Mouse (Mus musculus) cortical plate, adult 2 months (tissue): ENCODE data around the gene Nr4a1. TPM values are rescaled to one million over a fixed set of nuclear protein-coding genes. Genes with fewer than 3 reads are reported as not detected.

Experiments
- H3K27ac ChIP-seq: fragments of 200-500 bp; 2 replicates; pipeline ENCODE4 v1.5.1; 2012; ENCODE audit warnings: low read length, control low read depth, inconsistent platforms; ENCODE audit not compliant: insufficient read depth
- H3K4me1 ChIP-seq: fragments of 200-500 bp; 2 replicates; pipeline ENCODE4 v1.6.1; 2011; ENCODE audit warnings: low read length; ENCODE audit not compliant: control insufficient read depth, insufficient read depth
- H3K4me3 ChIP-seq: fragments of 200-500 bp; 2 replicates; pipeline ENCODE4 v1.5.1; 2011; ENCODE audit warnings: mild to moderate bottlenecking, low read length, control low read depth; ENCODE audit not compliant: insufficient read depth
- CTCF ChIP-seq: fragments of 200-500 bp; IDR thresholded peaks from 2 replicates; pipeline ENCODE4 v1.5.1; 2011; ENCODE audit warnings: mild to moderate bottlenecking, control low read depth, low read length; ENCODE audit not compliant: insufficient read depth; ENCODE audit errors: extremely low read depth
- POLR2A ChIP-seq: fragments of 200-500 bp; IDR thresholded peaks from 2 replicates; pipeline ENCODE4 v1.6.1; 2011; ENCODE audit warnings: mild to moderate bottlenecking, low read length, control low read depth; ENCODE audit not compliant: insufficient read depth; ENCODE audit errors: extremely low read depth
- polyA plus RNA-seq: library from polyadenylated mRNA; depleted of rRNA; stranded (reverse); fragments of >200 nt; gene quantifications from 2 replicates; pipeline ENCODE4 v1.2.3, GENCODE M21; 2012; rRNA removed

Gene Nr4a1
- polyA plus RNA-seq, 1 experiment: 103 TPM

- TF ChIP-seq POLR2A: no peak
- no peak for TF ChIP-seq CTCF
- Histone ChIP-seq H3K4me1 (no peaks in the 10 kb centered on the region), H3K4me3 (no peak overlapping the region), H3K27ac (no peak overlapping the region)
Observed at GRCm38 (mm10) chr15:101322640-101323039, 68.6 kb downstream of the Nr4a1 start.

- TF ChIP-seq CTCF: no peak
- no peak for TF ChIP-seq POLR2A
- H3K27ac ChIP-seq: no peak overlapping the region
- H3K4me1 ChIP-seq: no peaks in the 10 kb centered on the region
- H3K4me3 ChIP-seq: no peak overlapping the region
Observed at GRCm38 (mm10) chr15:101323511-101323910, 69.4 kb downstream of the Nr4a1 start.

Other genes starting within 250 kb of the Nr4a1 start
- gene Gm47841, start 206.9 kb upstream of the Nr4a1 start, polyA plus RNA-seq: not detected in 2 replicates
- gene Fignl2, start 175.7 kb upstream of the Nr4a1 start, polyA plus RNA-seq: 0.77 and 0.87 TPM in 2 replicates
- not detected in 2 replicates for gene Ankrd33, start 138.5 kb upstream of the Nr4a1 start, polyA plus RNA-seq
- 20.9 and 24.7 TPM in 2 replicates for gene Acvrl1, start 125.7 kb upstream of the Nr4a1 start, polyA plus RNA-seq
- gene Acvr1b, start 80.2 kb upstream of the Nr4a1 start, polyA plus RNA-seq: 70.5 and 73.9 TPM in 2 replicates
- 39.7 and 41.0 TPM in 2 replicates for gene Grasp, start 30.1 kb upstream of the Nr4a1 start, polyA plus RNA-seq
- 55.3 and 56.0 TPM in 2 replicates for gene Atg101, start 30.0 kb downstream of the Nr4a1 start, polyA plus RNA-seq
- 0.13 and 0.23 TPM in 2 replicates for gene 6030408B16Rik, start 38.9 kb downstream of the Nr4a1 start, polyA plus RNA-seq
- 5.7 and 6.2 TPM in 2 replicates for gene Krt80, start 115.9 kb downstream of the Nr4a1 start, polyA plus RNA-seq
- 0.33 and 0.36 TPM in 2 replicates for gene Krt7, start 156.8 kb downstream of the Nr4a1 start, polyA plus RNA-seq
- 0.09 TPM in 1 of 2 replicates, not detected in the other for gene Krt87, start 184.5 kb downstream of the Nr4a1 start, polyA plus RNA-seq
- gene Krt88, start 193.5 kb downstream of the Nr4a1 start, polyA plus RNA-seq: 0.13 TPM in 1 of 2 replicates, not detected in the other
- gene Krt81, start 209.5 kb downstream of the Nr4a1 start, polyA plus RNA-seq: not detected in 2 replicates
- not detected in 2 replicates for gene Krt86, start 219.2 kb downstream of the Nr4a1 start, polyA plus RNA-seq
- not detected in 2 replicates for gene Krt83, start 237.2 kb downstream of the Nr4a1 start, polyA plus RNA-seq